Mouse (Mus musculus) embryonic fibroblast, embryonic 13.5 days (primary cell): ENCODE measurements around the gene Nat14.

Experiments used
- CTCF ChIP-seq: IDR thresholded peaks from 2 replicates; pipeline ENCODE4 v1.5.1; 2011; ENCODE audit warnings: mild to moderate bottlenecking, control low read depth, low read length, moderate library complexity, borderline replicate concordance; ENCODE audit not compliant: insufficient read depth
- POLR2A ChIP-seq: IDR thresholded peaks from 2 replicates; pipeline ENCODE4 v1.6.1; 2011; ENCODE audit warnings: low read depth, mild to moderate bottlenecking, control low read depth, low read length, moderate library complexity

DNA sequence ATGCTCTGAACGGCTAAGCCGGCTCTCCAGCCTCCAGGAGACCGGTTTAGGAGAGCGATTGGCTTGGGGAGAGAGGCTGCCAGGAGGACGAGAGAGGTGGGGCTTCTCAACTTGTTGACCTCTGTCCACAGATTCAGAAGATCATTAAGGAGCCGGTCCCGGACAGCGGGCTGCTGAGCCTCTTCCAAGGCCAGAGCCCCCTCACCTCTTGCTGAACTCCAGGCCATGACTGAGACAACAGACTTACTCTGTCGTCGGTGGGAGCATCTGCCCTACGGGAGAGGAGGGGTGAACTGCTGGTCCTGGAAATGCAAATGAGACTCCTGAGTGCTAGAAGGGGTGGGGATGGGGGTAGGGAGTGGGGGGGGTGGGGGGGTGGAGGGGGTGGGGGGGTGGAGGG lies 26.6 kb upstream of the Nat14 start:
- TF ChIP-seq CTCF (no peak), POLR2A (no peak)
